Mouse (Mus musculus) lung, embryonic 14.5 days (tissue): ENCODE measurements at regions not wholly inside any gene's neighbourhood (a gene's known extent, or its start where the extent isn't known, plus 50 kb on each side); places are given as distances from the start of the nearest gene placed in this dataset.
A peak's percentile ranks its signal among the peaks of the same experiment; 100 is the strongest.

Experiments
- ATAC-seq: fragments of 200-750 bp; cut with Nextera tagmentation; 2 replicates; pipeline ENCODE4 v1.8.0; 2017; ENCODE audit warnings: mild to moderate bottlenecking, moderate TSS enrichment, moderate library complexity; ENCODE audit not compliant: insufficient read depth
- DNase-seq: peaks from one replicate; pipeline ENCODE4 v3.0.0-alpha.2; 2015
- H3K27ac ChIP-seq: fragments of 300-500 bp; sonication (generic); 2 replicates; pipeline ENCODE4 v1.5.1; 2014; ENCODE audit warnings: low read depth, mild to moderate bottlenecking, moderate library complexity
- H3K27me3 ChIP-seq: fragments of 300-500 bp; sonication (generic); 2 replicates; pipeline ENCODE4 v1.6.1; 2014; ENCODE audit warnings: low read length, control low read depth; ENCODE audit not compliant: insufficient read depth
- H3K36me3 ChIP-seq: fragments of 300-500 bp; sonication (generic); 2 replicates; pipeline ENCODE4 v1.6.1; 2014; ENCODE audit warnings: control low read depth; ENCODE audit not compliant: insufficient read depth
- H3K4me1 ChIP-seq: fragments of 300-500 bp; sonication (generic); 2 replicates; pipeline ENCODE4 v1.6.1; 2014; ENCODE audit warnings: antibody characterized with exemption, control low read depth; ENCODE audit not compliant: insufficient read depth
- H3K4me2 ChIP-seq: fragments of 300-500 bp; sonication (generic); 2 replicates; pipeline ENCODE4 v1.6.1; 2014; ENCODE audit warnings: mild to moderate bottlenecking
- H3K4me3 ChIP-seq: fragments of 300-500 bp; sonication (generic); 2 replicates; pipeline ENCODE4 v1.5.1; 2014; ENCODE audit warnings: low read depth, low read length
- H3K9ac ChIP-seq: fragments of 300-500 bp; sonication (generic); 2 replicates; pipeline ENCODE4 v1.6.1; 2014
- H3K9me3 ChIP-seq: fragments of 300-500 bp; sonication (generic); 2 replicates; pipeline ENCODE4 v1.6.1; 2016; ENCODE audit warnings: low read depth, low read length, control low read depth
- CTCF ChIP-seq: IDR thresholded peaks from 2 replicates; pipeline ENCODE4 v1.5.1; 2016; ENCODE audit warnings: antibody characterized with exemption, low read depth
- WGBS: fragments of 180-500 bp; shearing (Covaris S2); extraction: QIAGEN DNeasy Blood & Tissue Kit; methylation state at CpG from one replicate; pipeline ENCODE4 v1.1.7; 2014; 5-methylcytosine and 5-hydroxymethylcytosine counted together

DNA sequence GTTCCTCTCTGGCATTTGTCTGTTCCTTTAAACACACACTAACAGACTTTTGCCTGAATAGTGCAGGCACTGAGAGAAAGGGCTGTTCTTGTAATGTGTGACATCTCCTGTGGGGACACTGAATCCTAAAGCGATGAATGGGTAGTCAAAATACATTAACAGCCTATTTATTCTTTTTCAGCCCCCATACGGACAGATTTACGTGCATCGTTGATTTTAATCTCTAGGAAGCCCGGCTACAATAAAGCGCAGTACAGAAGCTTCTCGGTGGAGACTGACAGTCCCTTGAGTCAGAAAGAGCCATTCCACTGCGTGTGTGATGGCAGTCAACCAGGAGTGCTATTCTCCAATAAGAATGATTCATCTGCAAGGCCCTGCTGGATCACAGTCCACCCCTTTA, 598.2 kb downstream of the Trib2 start:
- no peak for ATAC-seq
- no peak for DNase-seq
- Histone ChIP-seq H3K4me2 (no peak overlapping the region), H3K36me3 (no peaks in the 10 kb centered on the region), H3K4me3 (no peak overlapping the region), H3K27ac (no peak overlapping the region), H3K27me3 (no peaks in the 10 kb centered on the region), H3K9me3 (no peaks in the 10 kb centered on the region), H3K9ac (no peak overlapping the region), H3K4me1 (no peaks in the 10 kb centered on the region)
- WGBS = 78% methylated on average over 8 of the region's 8 CpGs
- no peak for TF ChIP-seq CTCF

DNA sequence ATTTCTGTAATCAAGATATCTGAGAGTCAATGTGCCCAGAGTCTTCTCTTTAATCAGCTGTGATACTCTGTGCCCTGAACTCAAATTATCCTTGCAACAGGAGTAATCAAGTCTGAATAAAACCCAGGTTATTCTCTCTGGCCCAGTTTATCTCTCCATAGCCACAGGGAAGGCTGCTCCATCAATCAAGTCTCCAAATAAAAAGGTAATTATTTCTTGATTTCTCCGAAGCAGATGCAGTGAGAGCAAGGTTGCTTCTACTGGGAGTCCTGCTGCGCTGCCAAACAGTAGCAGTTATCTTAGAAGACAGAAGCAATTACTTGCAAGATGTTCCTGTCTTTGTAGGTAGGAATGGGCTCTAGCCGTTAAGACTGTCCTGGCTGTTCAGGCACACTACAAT, 600.5 kb downstream of the Trib2 start:
- TF ChIP-seq CTCF = no peak
- no peaks in the 10 kb centered on the region for H3K4me1 ChIP-seq
- no peak overlapping the region for H3K4me3 ChIP-seq
- H3K4me2 ChIP-seq = no peak overlapping the region
- H3K27me3 ChIP-seq = no peaks in the 10 kb centered on the region
- ATAC-seq = no peak
- H3K27ac ChIP-seq = no peak overlapping the region
- no peak overlapping the region for H3K9ac ChIP-seq
- H3K36me3 ChIP-seq = no peaks in the 10 kb centered on the region
- DNase-seq = no peak
- 67% methylated on average over 3 of the region's 3 CpGs for WGBS
- no peaks in the 10 kb centered on the region for H3K9me3 ChIP-seq

DNA sequence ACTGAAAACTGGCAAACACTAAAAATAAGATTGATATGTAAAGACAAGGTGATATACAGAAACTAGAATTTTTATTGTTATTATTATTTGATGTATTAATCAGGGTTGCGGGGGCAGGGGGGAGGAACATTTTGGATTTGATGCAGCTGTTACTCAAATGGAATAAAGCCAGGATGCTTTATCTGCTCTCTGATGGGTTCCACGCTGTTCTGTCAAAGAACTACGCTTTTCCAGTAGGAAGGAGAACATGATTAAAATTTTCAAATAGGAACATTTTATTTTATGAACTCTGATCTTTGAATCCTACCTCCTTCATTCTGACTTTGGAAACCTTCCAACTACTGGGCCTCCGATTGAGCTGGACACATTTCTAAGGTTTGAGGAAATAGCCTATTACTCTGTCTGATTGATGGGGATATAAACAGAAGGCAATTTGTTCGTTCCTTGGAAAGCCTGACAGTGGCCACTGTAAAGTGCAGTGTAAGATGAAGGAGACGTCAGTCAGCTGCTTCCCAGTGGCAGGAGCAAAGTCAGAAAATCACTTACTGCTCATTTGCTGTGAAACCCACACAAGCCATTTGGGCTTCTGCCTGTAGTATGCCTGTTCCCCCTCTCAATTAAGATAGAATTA, 642.2 kb downstream of the Trib2 start:
- no peak for TF ChIP-seq CTCF
- no peak overlapping the region for H3K4me2 ChIP-seq
- ATAC-seq (peak; percentile 75; the same call in 1 of the 2 replicates), DNase-seq (peak; percentile 61)
- no peaks in the 10 kb centered on the region for H3K9me3 ChIP-seq
- H3K4me3 ChIP-seq = no peak overlapping the region
- no peaks in the 10 kb centered on the region for H3K36me3 ChIP-seq
- no peaks in the 10 kb centered on the region for H3K27me3 ChIP-seq
- no peak overlapping the region for H3K9ac ChIP-seq
- H3K4me1 ChIP-seq = no peaks in the 10 kb centered on the region
- WGBS = 26% methylated on average over 6 of the region's 6 CpGs
- no peak overlapping the region for H3K27ac ChIP-seq

DNA sequence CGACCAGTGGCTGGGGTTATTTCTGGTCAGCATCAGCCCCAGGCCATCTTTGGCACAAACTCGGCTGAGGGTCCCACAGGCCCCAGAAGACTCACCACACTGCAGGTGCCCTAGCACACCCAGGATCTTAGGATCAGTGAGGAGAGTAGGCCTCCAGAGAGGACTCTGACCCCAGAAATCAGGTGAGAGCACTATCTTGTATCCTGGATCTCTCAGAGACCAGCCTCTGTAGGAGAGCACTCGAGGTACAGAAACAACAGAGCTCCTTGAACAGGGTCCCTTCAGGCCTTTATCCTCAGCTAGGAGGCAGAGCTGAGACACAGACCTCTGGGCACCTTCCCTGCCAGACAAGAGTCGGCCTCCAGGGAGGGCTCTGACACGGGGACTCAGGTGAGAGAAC, 654.1 kb downstream of the Trib2 start:
- no peak for DNase-seq
- Histone ChIP-seq H3K27ac (no peak overlapping the region), H3K27me3 (no peaks in the 10 kb centered on the region), H3K36me3 (no peaks in the 10 kb centered on the region), H3K9ac (no peak overlapping the region), H3K4me2 (no peak overlapping the region), H3K4me1 (no peaks in the 10 kb centered on the region), H3K9me3 (no peaks in the 10 kb centered on the region), H3K4me3 (no peak overlapping the region)
- no peak for TF ChIP-seq CTCF
- WGBS = 74% methylated on average over 5 of the region's 5 CpGs
- no peak for ATAC-seq

DNA sequence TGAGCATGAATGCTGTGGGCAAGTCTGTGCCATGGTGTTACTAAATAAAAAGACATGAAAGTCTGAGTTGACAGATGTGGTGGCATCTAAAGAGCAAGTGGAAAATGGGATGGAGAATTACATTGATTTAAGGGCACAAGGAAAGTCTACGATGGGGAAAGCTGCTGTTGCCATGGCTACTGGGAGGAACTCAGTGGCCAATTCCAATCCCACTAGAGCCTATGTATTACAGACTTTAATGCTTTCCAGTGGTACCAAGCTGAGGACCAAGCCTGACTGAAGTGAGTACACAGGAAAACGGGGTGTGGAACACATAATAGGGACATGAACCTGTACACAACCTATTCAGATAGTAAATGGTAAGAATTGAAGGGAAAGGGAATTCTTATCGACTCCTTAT, 654.9 kb downstream of the Trib2 start:
- Histone ChIP-seq H3K9me3 (no peaks in the 10 kb centered on the region), H3K36me3 (no peaks in the 10 kb centered on the region), H3K4me1 (no peaks in the 10 kb centered on the region), H3K4me2 (no peak overlapping the region), H3K4me3 (no peak overlapping the region), H3K27me3 (no peaks in the 10 kb centered on the region), H3K9ac (no peak overlapping the region), H3K27ac (no peak overlapping the region)
- 64% methylated on average over 3 of the region's 3 CpGs for WGBS
- TF ChIP-seq CTCF = no peak
- no peak for ATAC-seq
- DNase-seq = no peak

DNA sequence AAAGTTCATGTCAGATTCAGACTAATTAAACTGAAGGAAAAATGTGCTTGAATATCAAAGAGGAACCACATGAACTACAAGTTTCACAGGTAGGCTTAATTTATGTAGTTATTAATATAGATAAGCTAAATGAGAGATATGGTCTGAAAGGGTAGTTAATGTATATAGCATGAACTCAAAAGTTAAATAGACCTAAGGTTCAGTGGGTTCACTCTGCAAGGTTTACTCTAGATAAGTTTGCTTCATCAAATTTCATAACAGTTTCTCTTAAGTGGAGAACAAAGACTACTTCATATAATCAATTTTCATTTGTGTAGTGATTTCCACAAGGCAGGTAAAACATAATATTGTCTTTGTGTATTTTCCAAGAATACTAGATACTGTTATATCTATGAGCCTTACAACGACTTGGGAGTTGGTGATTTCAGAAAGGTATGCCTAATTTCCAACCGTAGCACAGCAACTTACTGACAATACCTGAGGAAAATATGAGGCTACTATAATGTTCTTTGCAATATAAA, 656.2 kb downstream of the Trib2 start:
- ATAC-seq = no peak
- TF ChIP-seq CTCF = no peak
- no peak overlapping the region for H3K4me3 ChIP-seq
- H3K9me3 ChIP-seq = no peaks in the 10 kb centered on the region
- no peak overlapping the region for H3K27ac ChIP-seq
- H3K27me3 ChIP-seq = no peaks in the 10 kb centered on the region
- no peak overlapping the region for H3K4me2 ChIP-seq
- no peak overlapping the region for H3K9ac ChIP-seq
- H3K4me1 ChIP-seq = no peaks in the 10 kb centered on the region
- DNase-seq = no peak
- 66% methylated on average over 2 of the region's 2 CpGs for WGBS
- H3K36me3 ChIP-seq = no peaks in the 10 kb centered on the region

DNA sequence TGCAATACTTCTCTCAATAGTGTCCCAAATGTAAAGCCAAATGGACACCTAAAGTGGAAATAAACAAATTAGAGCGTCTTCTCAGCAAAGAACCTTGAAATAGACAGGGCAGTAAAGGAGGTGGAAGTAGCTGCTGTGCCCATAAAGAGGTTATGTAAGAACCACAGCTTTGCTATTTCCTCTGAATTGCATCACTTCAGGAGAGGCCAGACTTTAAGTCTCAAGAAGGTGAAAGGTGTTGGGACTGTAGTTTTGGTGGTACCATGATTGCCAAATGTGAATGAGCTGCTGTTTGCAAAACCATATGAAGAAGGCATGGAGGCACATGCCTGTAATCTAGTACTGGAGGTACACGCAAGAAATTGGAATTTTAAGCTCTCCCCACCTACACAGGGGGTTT, 670.3 kb downstream of the Trib2 start:
- DNase-seq = no peak
- WGBS = 71% methylated on average over 2 of the region's 2 CpGs
- ATAC-seq = no peak
- H3K4me1 ChIP-seq = no peaks in the 10 kb centered on the region
- H3K9ac ChIP-seq = no peak overlapping the region
- H3K27me3 ChIP-seq = no peaks in the 10 kb centered on the region
- H3K4me2 ChIP-seq = no peak overlapping the region
- no peaks in the 10 kb centered on the region for H3K9me3 ChIP-seq
- H3K36me3 ChIP-seq = no peaks in the 10 kb centered on the region
- TF ChIP-seq CTCF = no peak
- no peak overlapping the region for H3K27ac ChIP-seq
- no peak overlapping the region for H3K4me3 ChIP-seq

DNA sequence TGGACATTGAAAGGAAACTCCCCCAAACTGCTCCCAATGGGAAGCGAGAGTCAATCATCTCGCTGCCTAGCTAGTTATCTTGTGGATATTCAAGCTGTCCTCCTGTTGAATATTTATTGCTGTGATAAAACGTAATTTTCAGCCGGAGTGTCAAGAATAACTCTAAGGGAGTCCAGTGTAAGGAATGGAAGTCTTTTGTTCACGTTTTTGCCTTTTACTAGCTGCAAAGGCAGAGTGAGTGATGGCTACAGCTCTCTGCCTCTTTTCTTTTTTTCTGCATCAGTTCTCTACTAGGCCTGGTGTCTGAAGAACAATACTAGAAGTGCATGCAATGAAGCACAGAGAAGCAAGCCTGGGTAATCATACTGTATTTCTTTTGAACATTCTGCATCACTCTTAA, 679.7 kb downstream of the Trib2 start:
- ATAC-seq = no peak
- no peak overlapping the region for H3K4me2 ChIP-seq
- TF ChIP-seq CTCF = no peak
- H3K27ac ChIP-seq = no peak overlapping the region
- 56% methylated on average over 5 of the region's 5 CpGs for WGBS
- no peaks in the 10 kb centered on the region for H3K4me1 ChIP-seq
- no peak overlapping the region for H3K4me3 ChIP-seq
- no peak for DNase-seq
- H3K36me3 ChIP-seq = no peaks in the 10 kb centered on the region
- H3K9ac ChIP-seq = no peak overlapping the region
- no peaks in the 10 kb centered on the region for H3K9me3 ChIP-seq
- no peaks in the 10 kb centered on the region for H3K27me3 ChIP-seq
